Mouse (Mus musculus) CD4-positive, CD25-positive, alpha-beta regulatory T cell, adult 4 months (primary cell): ENCODE results near the gene Eomes. TPM values are rescaled to one million over a fixed set of nuclear protein-coding genes. Genes with fewer than 3 reads are reported as not detected.

Experiments
- ATAC-seq: one replicate; pipeline ENCODE4 v1.8.0; 2017
- polyA plus RNA-seq, 2 experiments: library from polyadenylated mRNA; unstranded; fragments of 100-300 nt; shearing (Covaris generic); gene quantifications; one replicate each; pipeline ENCODE4 v1.2.1; 2017

Eomes gene
- polyA plus RNA-seq, 2 experiments from 2014 or later = 0.28 to 0.54 TPM

DNA sequence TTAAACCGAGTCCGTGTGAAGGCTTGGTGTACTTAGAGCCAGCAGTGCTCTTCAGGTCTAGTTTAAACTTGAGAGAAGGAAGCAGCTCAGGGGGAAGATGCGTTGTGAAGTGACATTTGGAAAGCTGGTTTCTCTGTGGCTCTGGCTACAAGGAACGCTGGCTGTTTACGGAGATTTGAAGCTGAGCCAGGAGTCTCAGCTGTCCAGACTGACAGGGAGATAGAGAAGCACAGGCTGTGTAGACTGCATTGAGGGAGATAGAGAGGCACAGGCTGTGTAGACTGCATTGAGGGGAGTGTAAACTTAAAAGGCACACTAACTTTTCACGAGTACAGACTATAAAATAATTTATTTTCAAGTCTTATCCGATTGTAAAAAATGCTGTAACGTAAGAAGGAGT, 42.0 kb downstream of the Eomes start:
- no peak for ATAC-seq

- no peak for ATAC-seq
Measured at GRCm38 (mm10) chr9:118520858-118521257, 42.8 kb downstream of the Eomes start.

GRCm38 (mm10) chr9:118521659-118522058, 43.6 kb downstream of the Eomes start:
- no peak for ATAC-seq

GRCm38 (mm10) chr9:118523738-118524137, 45.7 kb downstream of the Eomes start:
- ATAC-seq = no peak

- ATAC-seq = no peak
Measured at GRCm38 (mm10) chr9:118527056-118527455, 49.0 kb downstream of the Eomes start.

DNA sequence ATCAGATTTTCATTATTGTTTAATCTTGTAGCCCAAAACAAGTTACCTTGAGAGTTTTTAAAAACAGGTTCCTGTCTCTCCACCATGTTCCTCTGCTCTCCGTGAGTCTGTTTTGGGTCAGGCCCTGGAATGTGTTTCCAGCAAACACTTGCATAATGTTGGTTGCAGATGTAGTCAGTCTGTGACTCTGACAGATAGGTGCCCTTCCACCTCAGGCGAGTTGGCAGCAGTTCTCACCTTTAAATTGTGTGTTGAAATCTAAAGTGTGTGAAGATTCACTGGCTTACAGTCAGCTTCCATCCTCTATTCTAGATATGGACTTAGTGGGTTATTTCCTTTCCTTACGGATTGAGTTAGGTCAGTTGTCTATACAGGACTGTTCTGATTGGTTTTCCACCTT, 51.8 kb downstream of the Eomes start:
- ATAC-seq = no peak

GRCm38 (mm10) chr9:118530679-118531078, 52.7 kb downstream of the Eomes start:
- ATAC-seq = no peak

- no peak for ATAC-seq
Measured at GRCm38 (mm10) chr9:118532516-118533205, 54.6 kb downstream of the Eomes start.

Other genes with a start within 250 kb of the Eomes start
- 10 to 100 TPM; 24.4 to 30.7 TPM for gene Golga4, start 28.1 kb downstream of the Eomes start, polyA plus RNA-seq
- 1 to 10 TPM in 1 of 2 experiments, under 1 TPM in 1; 0.41 to 1.0 TPM for gene Itga9, start 128.5 kb downstream of the Eomes start, polyA plus RNA-seq